Mouse (Mus musculus): ENCODE measurements at regions not wholly inside any gene's neighbourhood (a gene's known extent, or its start where the extent isn't known, plus 50 kb on each side); places are given as distances from the start of the nearest gene placed in this dataset.

- TF ChIP-seq CTCF (conservative IDR thresholded peaks at IDR 0.05; ENCODE audit: insufficient read depth, insufficient read length, low read depth, low read length) (no peak), POLR2A (IDR thresholded peaks at IDR 0.05; ENCODE audit: low read depth, low read length) (no peak)
These were observed 96.2 kb upstream of the Arhgap32 start for GRCm38 (mm10) chr9:32019786-32020185.

Data from kidney, adult 2 months (tissue).